Mouse (Mus musculus) megakaryocyte-erythroid progenitor cell, adult 5 weeks (primary cell): Measurements from ENCODE around the gene Cdca5. TPM values are rescaled to one million over a fixed set of nuclear protein-coding genes. Genes with fewer than 3 reads are reported as not detected.

ENCODE experiments used
- polyA plus RNA-seq: library from polyadenylated mRNA; stranded (reverse); fragments of >175 nt; gene quantifications from 2 replicates; pipeline ENCODE4 v1.2.3, GENCODE M21; 2012

Cdca5 gene
- polyA plus RNA-seq, 1 experiment, result 13.6 TPM

Other genes with a start within 250 kb of the Cdca5 start
- 27.8 and 28.3 TPM in 2 replicates for gene Frmd8, start 209.7 kb upstream of the Cdca5 start, polyA plus RNA-seq
- gene Slc25a45, start 207.2 kb upstream of the Cdca5 start, polyA plus RNA-seq, result 8.4 and 9.5 TPM in 2 replicates
- gene Tigd3, start 190.8 kb upstream of the Cdca5 start, polyA plus RNA-seq, result 0.84 and 1.3 TPM in 2 replicates
- gene Dpf2, start 172.0 kb upstream of the Cdca5 start, polyA plus RNA-seq, result 48.2 and 61.9 TPM in 2 replicates
- gene Cdc42ep2, start 160.2 kb upstream of the Cdca5 start, polyA plus RNA-seq, result 0.10 and 0.20 TPM in 2 replicates
- gene Pola2, start 120.8 kb upstream of the Cdca5 start, polyA plus RNA-seq, result 41.2 and 48.3 TPM in 2 replicates
- gene Slc22a20, start 98.8 kb upstream of the Cdca5 start, polyA plus RNA-seq, result not detected in 2 replicates
- 105 and 106 TPM in 2 replicates for gene Capn1, start 69.1 kb upstream of the Cdca5 start, polyA plus RNA-seq
- gene Syvn1, start 38.4 kb upstream of the Cdca5 start, polyA plus RNA-seq, result 167 and 179 TPM in 2 replicates
- gene Mrpl49, start 27.2 kb upstream of the Cdca5 start, polyA plus RNA-seq, result 22.3 and 22.4 TPM in 2 replicates
- gene Fau, start 27.1 kb upstream of the Cdca5 start, polyA plus RNA-seq, result 4,552 and 5,111 TPM in 2 replicates
- gene Znhit2, start 23.8 kb upstream of the Cdca5 start, polyA plus RNA-seq, result 62.2 and 69.2 TPM in 2 replicates
- 10.4 and 10.7 TPM in 2 replicates for gene Tm7sf2, start 16.6 kb upstream of the Cdca5 start, polyA plus RNA-seq
- gene Vps51, start 7.8 kb upstream of the Cdca5 start, polyA plus RNA-seq, result 42.3 and 58.6 TPM in 2 replicates
- gene Tmem262, start 5.0 kb upstream of the Cdca5 start, polyA plus RNA-seq, result not detected in 2 replicates
- gene Gm28374, start 2.7 kb upstream of the Cdca5 start, polyA plus RNA-seq, result 0.47 and 1.4 TPM in 2 replicates
- 69.2 and 77.1 TPM in 2 replicates for gene Zfpl1, start within 50 bp of the Cdca5 start, polyA plus RNA-seq
- gene AC131692.1, start 9.4 kb downstream of the Cdca5 start, polyA plus RNA-seq, result 2.3 and 3.3 TPM in 2 replicates
- gene Naaladl1, start 20.8 kb downstream of the Cdca5 start, polyA plus RNA-seq, result 0.07 and 0.37 TPM in 2 replicates
- gene Sac3d1, start 33.7 kb downstream of the Cdca5 start, polyA plus RNA-seq, result 57.7 and 61.3 TPM in 2 replicates
- 117 and 133 TPM in 2 replicates for gene Snx15, start 43.3 kb downstream of the Cdca5 start, polyA plus RNA-seq
- 0.92 and 1.5 TPM in 2 replicates for gene Batf2, start 56.0 kb downstream of the Cdca5 start, polyA plus RNA-seq
- gene Arl2, start 56.6 kb downstream of the Cdca5 start, polyA plus RNA-seq, result 54.7 and 67.6 TPM in 2 replicates
- not detected in 2 replicates for gene Majin, start 99.4 kb downstream of the Cdca5 start, polyA plus RNA-seq
- gene Gpha2, start 141.4 kb downstream of the Cdca5 start, polyA plus RNA-seq, result not detected in 2 replicates
- gene Ppp2r5b, start 150.9 kb downstream of the Cdca5 start, polyA plus RNA-seq, result 17.7 and 17.9 TPM in 2 replicates
- gene Atg2a, start 156.7 kb downstream of the Cdca5 start, polyA plus RNA-seq, result 78.6 and 105 TPM in 2 replicates
- 158 and 171 TPM in 2 replicates for gene Ehd1, start 191.7 kb downstream of the Cdca5 start, polyA plus RNA-seq
- gene Cdc42bpg, start 221.5 kb downstream of the Cdca5 start, polyA plus RNA-seq, result 17.3 and 21.8 TPM in 2 replicates
- 113 and 132 TPM in 2 replicates for gene Men1, start 250.0 kb downstream of the Cdca5 start, polyA plus RNA-seq